Mouse (Mus musculus): ENCODE results near the gene Rbm7.
A peak's percentile ranks its signal among the peaks of the same experiment; 100 is the strongest.
"Not testable (repeated sequence)": the region's sequence is repeated elsewhere in the genome, so short reads cannot be mapped to it uniquely, and the experiment has no call there.

The Rbm7 gene

DNA sequence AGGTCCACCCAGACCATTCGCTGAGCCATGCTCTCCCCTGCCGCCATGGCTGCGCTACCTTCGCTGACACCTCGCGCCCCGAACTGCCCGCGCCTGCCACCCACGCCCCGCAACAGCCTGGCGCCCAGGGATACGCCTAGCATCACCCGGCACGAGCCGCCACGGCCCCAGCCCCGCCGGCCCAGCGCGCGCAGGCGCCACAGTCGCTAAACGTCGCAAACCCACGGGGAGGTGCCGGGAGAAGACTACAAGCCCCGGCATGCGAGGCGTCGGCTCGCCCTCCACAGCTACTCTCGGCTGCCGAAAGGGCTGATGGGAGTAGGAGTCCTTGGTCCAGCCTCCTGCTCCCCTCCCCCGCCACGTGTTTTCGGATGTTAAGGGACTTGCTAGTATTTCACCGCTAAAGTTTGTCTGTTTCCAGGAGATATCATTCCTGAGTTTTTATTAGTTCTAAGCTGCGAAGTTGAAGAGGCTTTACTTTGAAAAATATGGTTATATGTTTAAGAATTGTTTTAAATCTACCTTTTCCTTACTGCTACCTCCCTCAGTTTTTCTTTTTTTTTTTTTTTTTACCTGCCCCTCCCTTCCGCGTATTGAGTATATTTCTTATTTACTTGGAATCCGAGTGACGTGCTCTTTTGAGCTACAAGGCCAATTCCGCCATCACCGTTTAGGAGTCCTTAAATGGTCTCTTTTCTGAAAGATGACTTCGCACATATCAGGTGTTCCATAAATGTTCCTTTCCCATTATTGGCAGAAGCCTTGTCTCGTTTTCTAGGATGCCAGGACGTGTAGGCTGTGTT, 14.5 kb downstream of the Rbm7 start, which contains the start of gene Rexo2:
TSS of gene Rexo2 (minus strand) at position 213 of the 803 bp plus-strand sequence.
- peak; percentile 84 to 93 for DNase-seq (ENCODE audit: low spot score in 2 of 2)

DNA sequence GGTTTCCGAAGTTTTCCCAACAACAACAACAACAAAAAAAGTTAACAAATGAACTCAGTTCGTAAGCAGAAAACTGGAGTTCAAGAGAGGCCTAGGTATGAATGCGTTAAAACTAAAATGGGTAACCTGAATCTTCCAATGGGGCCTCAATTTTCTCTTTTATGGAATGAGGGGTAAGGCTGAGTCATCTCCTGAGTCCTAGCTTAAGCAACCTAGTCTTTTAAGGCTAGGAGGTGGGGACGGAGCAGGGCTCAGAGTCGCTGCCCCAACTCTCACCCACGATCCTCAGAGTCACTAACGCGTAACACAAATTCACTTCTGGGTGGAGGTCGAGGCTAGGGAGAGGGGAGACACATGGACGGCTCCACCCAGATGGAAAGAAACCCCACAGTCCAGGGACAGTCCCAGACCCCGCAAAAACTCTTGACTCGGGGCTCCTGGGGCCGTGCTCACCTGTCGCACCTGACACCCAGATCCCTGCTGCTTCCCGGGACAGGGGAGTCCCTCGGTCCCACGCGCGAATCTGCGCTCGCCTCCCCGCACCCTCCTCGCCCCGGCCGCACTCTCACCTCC, 15.2 kb downstream of the Rbm7 start:
- no peak for DNase-seq (ENCODE audit: low spot score in 2 of 2)

DNA sequence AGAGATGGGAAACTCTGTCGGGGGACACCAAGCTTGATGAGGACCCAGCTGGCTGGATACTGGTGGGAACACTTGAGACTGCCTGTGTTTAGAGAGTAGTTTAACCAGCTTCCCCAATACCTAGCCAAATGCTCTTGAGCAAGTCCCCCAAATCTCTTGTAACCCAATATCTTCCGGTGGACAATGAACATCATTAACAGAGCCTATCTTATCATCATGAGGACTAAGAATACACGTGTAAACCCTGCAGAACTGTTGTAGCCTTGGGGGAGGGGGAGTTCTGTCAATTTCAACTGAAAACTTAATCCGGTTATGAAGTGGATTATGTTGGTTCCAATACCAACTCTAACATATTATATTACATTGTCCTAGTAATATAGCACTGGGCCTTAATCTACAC, 16.3 kb downstream of the Rbm7 start:
- DNase-seq (ENCODE audit: low spot score in 2 of 2): no peak

DNA sequence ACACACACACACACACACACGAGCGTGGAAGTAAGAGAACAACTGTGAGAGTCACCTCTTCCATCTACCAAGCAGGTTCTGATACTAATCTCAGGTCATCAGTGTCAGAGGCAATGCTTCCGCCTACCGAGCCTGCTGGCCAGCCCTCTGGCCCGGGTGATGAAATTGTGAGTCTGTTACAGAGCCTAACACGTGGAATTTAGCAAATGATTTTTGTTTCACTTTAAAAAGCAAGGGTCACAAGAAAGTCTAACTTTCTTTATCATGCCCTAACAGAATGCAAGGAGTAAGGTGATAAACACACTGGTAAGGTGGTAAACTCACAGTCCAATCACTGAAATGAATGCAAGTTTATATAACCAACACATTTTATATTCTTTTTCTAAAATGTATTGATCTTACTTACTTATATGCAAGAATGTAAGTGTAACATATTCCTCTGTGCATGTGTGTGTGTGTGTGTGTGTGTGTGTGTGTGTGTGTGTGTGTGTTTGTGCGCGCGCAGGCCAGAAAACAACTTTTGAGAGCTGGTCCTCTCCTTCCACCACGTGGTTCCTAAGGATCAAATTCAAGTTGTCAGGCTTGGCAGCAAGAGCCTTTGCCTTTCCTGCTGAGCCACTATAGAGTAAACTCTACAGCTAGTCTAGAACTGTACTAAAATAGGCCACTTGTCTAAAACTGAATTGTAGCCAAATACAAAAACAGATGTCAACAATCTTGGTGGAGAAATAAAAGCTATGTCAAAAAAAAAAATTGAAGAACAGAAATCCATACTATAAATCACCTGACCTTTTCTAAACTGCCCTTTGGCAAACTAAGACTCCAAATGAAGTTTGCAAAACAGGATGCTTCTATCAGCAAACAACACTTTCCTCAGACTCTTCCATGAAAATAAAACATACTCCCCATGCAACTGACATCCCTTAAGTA, 18.6 kb downstream of the Rbm7 start:
- DNase-seq (ENCODE audit: low spot score in 2 of 2): no peak

DNA sequence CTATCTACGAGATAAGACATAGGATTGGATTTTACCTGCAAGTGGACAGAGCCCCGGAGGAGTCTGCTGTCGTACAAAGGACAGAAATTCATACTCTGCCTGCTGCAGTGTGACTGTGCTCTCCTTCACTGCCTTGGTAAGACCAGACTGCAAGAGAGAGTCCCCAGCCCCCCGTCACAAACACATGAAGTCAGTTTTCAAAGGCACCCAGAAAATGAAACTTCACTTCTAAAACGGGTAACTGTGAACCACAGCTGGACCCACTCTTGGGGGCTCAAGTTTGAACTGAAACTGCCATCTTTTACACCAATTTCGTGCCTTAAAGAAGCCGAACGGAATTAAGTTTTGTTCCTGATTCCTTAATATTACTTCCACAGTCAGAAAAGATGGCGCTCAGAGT, 20.7 kb downstream of the Rbm7 start:
- no peak for DNase-seq (ENCODE audit: low spot score in 2 of 2)

DNA sequence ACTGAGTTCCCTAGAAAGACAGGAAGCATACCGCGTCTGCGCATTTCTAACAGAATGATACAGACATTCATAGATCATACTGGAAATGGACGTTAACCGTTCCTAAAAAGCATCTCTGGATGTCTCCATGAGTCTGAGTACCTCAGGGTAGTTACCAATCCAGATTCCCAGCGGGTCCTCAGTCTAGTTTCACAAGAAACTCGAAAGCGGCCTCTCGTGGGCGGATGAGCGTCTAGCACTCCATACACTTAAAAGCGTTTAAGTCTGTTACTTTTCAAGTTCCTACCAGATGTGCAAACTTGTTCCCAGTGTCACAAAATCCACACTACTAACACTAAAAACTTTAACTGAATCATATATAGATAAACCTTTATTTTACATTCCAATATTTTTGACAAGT, 22.0 kb downstream of the Rbm7 start:
- no peak for DNase-seq (ENCODE audit: low spot score in 2 of 2)

DNA sequence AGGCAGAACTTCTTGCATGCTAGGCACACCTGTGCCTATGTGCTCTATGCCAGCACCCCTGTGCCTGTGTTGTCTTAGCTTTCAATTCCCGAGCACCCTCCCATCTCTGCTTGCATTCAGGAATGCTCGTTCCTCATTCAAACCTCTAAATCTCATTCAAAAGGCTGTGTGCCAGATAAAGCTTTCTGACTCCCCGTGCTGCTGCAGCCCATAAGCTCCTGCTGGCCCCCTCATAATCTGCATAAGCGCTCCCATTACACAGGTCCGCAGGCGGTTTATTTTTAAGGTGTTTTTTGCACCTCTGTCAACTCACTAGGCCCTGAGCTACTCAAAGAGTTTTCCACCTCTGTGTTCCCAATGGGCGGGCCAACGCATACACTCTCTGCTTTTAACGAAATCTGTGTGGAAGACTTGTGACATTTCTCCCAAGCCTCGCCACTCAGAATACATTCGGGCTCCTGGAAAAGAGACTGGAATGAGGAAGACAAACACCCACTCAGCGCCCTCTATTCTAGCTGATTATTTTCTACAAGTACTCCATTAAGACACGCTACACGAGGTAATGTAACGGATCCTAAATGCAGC, 22.6 kb downstream of the Rbm7 start:
- no peak for DNase-seq (ENCODE audit: low spot score in 2 of 2)

DNA sequence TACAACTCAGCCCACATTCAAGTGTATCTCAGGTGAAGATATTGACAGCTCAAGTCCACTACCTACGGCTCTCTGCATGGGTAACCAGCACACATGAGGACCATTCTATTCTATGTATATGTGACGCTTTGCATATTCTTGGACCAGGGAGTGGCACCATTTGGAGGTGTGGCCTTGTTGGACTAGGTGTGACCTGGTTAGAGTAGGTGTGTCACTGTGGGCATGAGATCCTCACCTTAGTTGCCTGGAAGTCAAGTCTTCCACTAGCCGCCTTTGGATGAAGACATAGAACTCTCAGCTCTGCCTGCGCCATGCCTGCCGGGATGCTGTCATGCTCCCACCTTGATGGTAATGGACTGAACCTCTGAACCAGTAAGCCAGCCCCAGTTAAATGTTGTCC, 27.6 kb downstream of the Rbm7 start:
- DNase-seq (ENCODE audit: low spot score in 2 of 2): not testable (repeated sequence)

DNA sequence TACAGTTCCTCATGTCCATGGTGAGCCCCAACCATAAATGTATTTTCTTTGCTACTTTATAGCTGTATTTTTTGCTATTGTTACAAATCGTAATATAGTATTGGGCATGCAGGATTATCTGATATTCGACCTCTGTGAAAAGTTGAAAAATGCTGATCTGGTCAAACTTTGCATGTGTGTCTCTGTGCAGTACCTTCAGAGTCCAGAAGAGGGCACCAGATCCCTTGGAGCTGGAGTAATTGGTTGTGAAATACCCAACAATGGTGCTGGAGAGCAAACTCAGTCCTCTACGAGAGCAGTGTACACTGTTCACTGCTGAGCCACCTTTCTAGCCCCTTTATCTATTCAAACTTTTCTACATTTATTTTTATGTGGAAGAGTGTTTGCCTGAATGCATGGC, 28.3 kb downstream of the Rbm7 start:
- DNase-seq (ENCODE audit: low spot score in 2 of 2): peak in 1 of 2 experiments; percentile 60

DNA sequence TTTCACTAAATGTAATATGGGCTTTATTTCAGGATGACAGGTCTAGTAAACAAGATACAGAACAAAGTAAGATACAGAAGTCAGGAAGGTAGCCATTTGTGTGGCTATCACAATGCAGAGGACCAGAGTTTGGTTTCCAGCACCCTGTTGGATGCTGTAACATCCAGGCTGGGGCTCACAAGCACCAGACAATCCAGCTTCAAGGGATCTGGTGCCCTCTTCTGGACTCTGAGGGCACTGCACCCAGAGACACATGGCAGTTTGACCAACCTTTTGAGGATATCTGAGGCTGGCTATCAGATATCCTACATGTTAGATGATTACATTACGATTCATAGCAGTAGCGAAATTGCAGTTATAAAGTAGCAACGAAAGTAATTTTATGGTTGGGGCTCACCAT, 29.4 kb downstream of the Rbm7 start:
- no peak for DNase-seq (ENCODE audit: low spot score in 2 of 2)

DNA sequence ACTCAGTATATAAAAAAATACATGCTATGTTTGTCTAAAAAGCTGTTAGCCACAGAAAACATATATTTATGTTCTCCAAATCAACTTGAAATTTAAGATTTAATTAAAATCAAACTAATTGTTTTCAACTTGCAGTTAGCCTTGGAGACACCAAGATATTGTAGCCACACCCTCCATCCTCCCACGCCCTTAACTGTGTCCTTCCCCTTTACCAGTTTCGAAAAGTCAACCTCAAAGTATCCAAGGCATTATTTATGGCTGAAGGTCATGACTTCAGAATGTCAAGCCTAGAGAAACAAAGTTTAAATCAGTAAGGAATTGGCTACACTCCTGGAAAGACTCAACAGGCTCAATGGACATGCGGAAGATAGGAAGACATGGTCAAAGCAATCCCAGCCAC, 33.6 kb downstream of the Rbm7 start:
- no peak for DNase-seq (ENCODE audit: low spot score in 2 of 2)

DNA sequence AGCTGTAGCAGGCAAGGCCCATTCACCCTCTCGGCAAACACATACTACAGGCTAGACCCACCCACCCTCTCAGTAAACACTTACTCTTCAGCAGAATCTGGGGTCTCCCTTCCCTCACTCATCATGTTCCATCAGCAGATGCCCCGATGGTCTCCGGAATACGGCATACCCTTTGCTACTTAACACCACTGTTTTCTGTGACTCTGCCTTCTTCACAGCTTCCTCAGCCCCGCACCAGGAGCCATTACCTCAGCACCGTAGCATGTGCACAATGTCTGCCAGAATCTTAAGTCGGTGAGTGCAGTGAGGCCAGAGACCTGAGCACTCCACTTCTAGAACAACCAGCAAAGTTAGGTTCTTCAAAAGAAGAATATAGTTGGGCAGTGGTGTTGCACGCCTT, 34.4 kb downstream of the Rbm7 start:
- DNase-seq (ENCODE audit: low spot score in 2 of 2): no peak

DNA sequence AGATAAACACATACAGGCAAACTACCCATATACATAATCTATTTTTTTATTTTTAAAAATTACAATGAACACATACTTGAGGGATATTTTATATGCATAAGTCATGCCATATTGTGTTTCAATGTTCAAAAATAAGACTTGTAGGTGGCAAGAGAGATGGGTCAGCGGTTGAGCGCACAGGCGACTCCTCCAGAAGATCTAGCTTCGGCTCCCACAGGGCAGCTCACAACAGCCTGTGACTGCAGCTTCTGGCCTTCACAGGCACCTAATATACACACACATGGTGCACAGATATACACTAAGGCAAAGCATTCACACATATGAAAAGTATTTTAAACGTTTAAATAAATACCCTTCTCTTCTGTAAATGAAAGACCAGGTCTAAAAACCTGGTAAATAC, 35.7 kb downstream of the Rbm7 start:
- no peak for DNase-seq (ENCODE audit: low spot score in 2 of 2)

DNA sequence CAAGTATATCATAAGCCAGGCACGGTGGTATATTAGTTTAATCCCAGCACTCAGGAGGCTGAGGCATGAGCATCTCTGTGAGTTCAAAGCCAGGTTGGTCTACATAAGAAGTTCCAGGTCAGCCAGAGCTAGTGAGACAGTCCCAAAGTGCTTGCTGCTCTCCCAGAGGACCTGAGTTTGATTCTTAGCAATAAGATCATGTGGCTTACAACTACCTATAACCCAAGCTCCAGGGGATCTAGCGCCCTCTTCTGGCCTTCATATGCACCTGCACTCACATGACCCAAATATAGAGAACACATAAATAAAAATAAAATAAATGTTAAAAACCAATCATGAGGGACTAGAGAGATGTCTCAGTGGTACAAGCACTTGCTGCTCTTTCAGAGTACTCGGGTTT, 36.2 kb downstream of the Rbm7 start:
- DNase-seq (ENCODE audit: low spot score in 2 of 2): no peak

DNA sequence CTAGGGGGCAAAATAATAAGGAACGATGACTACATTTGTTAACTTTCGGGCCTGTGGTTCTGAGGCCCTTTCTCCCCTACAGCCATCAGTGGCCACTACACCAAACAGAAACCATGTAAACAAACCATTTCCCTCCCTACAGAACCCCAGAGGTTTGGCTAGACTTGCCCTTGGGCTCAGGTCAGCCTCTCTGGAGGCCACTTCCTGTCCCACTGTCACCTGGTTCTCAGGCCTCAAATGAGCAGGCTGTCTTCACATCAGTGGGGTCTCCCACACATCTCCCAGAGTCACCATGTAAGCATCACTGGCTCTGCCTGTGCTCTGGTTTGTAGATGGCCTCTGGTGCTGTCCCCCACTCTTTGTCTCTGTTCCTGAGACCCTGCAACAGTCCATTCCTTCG, 39.1 kb downstream of the Rbm7 start:
- no peak for DNase-seq (ENCODE audit: low spot score in 2 of 2)

DNA sequence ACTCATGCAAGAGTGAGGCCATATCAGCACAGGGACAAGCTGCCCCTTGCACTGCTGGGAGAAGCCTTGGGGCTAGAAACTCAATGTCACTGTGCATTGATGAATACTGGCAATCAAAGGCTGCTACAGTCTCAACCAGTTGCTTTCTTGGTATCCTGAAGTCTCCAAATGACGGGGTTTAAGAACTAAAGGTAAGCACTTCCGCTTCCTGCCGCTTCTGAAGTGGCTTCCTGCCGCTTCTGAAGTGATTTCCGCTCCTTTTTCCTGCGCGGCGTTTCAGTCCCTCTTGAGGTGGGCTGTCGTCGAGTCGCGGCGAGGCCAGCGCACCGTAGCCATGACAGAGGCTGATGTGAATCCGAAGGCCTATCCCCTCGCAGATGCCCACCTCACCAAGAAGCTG, 45.0 kb downstream of the Rbm7 start:
- DNase-seq (ENCODE audit: low spot score in 2 of 2): no peak

DNA sequence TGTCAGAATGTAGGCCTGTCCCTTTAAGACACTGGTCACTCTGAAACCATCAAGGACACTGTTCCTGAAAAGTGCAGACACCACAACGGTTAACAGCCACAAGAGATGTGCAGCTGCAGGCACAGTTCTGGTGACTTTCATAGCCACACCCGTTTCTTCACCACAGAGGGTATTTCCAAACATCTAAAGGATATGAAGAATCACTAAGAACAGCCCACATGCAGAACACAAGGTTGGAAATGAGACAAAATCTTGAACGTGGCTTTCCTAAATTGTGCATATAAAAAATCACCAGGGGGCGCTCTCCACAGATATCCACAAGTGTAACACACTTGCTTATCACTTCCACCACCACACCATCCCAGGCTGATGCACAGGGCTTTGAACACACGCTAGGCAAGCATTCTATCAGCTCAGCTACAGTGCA, 47.3 kb downstream of the Rbm7 start:
- DNase-seq (ENCODE audit: low spot score in 2 of 2): peak in 1 of 2 experiments; percentile 6

DNA sequence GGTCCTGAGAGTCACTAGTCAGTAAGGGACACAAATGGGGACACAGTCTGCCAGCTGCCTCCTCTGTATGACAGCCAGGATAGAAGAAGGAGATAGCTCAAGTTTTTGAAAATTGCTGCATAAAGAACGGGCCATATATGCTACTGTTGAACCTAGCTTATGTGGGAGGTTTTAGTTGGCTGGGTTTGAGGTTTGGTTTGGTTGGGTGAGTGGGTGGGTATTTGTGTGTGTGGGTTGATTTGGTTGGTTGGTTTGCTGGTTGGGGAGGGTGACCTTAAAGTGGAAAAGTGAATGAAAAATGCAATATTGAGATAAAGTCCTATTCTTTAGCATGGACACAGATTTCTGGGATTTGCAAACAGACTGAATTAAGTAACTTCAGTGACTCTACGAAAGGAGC, 50.3 kb downstream of the Rbm7 start:
- DNase-seq (ENCODE audit: low spot score in 2 of 2): no peak

DNA sequence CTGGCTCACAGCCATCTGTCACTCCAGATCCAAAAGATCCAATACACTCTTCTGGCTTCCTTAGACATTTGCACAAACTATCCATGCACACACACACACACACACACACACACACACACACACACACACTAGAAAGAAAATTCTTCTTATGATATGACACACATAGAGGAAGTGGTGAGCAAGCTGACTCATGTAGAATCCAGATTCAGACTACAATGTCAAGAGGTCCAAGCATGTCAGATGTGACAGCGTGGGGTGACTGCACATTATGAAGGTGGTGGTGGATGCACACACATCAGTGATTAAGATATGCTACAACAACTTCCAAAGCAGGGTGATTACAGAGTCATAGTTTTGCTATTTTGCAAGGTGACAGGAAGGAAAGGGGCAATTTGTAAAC, 51.2 kb downstream of the Rbm7 start:
- no peak for DNase-seq (ENCODE audit: low spot score in 2 of 2)
